Mouse (Mus musculus): ENCODE measurements around the gene Spns3.

Spns3 gene

GRCm38 (mm10) chr11:72550134-72550988 is at the start of gene Spns3:
Gene Spns3 (minus strand): TSS chr11:72550506.
- no peak for DNase-seq (ENCODE audit: low spot score)

GRCm38 (mm10) chr11:72597780-72598179 is 47.5 kb upstream of the Spns3 start:
- no peak for DNase-seq (ENCODE audit: low spot score)

- DNase-seq (ENCODE audit: low spot score) = no peak
These were observed 44.9 kb upstream of the Spns3 start for GRCm38 (mm10) chr11:72595010-72595737.

- DNase-seq (ENCODE audit: low spot score) = no peak
These were observed 37.4 kb upstream of the Spns3 start for GRCm38 (mm10) chr11:72587537-72588233.

- DNase-seq (ENCODE audit: low spot score) = no peak
These were observed 36.3 kb upstream of the Spns3 start for GRCm38 (mm10) chr11:72586570-72586969.

- DNase-seq (ENCODE audit: low spot score) = no peak
These were observed 32.8 kb upstream of the Spns3 start for GRCm38 (mm10) chr11:72583092-72583491.

- no peak for DNase-seq (ENCODE audit: low spot score)
These were observed 32.1 kb upstream of the Spns3 start for GRCm38 (mm10) chr11:72582448-72582705.

GRCm38 (mm10) chr11:72581609-72582447 is 31.5 kb upstream of the Spns3 start:
- no peak for DNase-seq (ENCODE audit: low spot score)

GRCm38 (mm10) chr11:72578471-72578870 is 28.2 kb upstream of the Spns3 start:
- DNase-seq (ENCODE audit: low spot score) = no peak

- DNase-seq (ENCODE audit: low spot score) = no peak
These were observed 26.4 kb upstream of the Spns3 start for GRCm38 (mm10) chr11:72576466-72577351.

- no peak for DNase-seq (ENCODE audit: low spot score)
These were observed 25.8 kb upstream of the Spns3 start for GRCm38 (mm10) chr11:72576111-72576465.

- no peak for DNase-seq (ENCODE audit: low spot score)
These were observed 23.5 kb upstream of the Spns3 start for GRCm38 (mm10) chr11:72573819-72574218.

- DNase-seq (ENCODE audit: low spot score) = peak; percentile 58
These were observed 20.1 kb upstream of the Spns3 start for GRCm38 (mm10) chr11:72570319-72570979.

- DNase-seq (ENCODE audit: low spot score) = no peak
These were observed 19.5 kb upstream of the Spns3 start for GRCm38 (mm10) chr11:72569671-72570318.

- no peak for DNase-seq (ENCODE audit: low spot score)
These were observed 18.7 kb upstream of the Spns3 start for GRCm38 (mm10) chr11:72569051-72569450.

GRCm38 (mm10) chr11:72566816-72567338 is 16.6 kb upstream of the Spns3 start:
- DNase-seq (ENCODE audit: low spot score) = peak; percentile 47

GRCm38 (mm10) chr11:72566304-72566703 is 16.0 kb upstream of the Spns3 start:
- DNase-seq (ENCODE audit: low spot score) = no peak

GRCm38 (mm10) chr11:72564232-72564807 is 14.0 kb upstream of the Spns3 start:
- DNase-seq (ENCODE audit: low spot score) = no peak

- DNase-seq (ENCODE audit: low spot score) = no peak
These were observed 10.4 kb upstream of the Spns3 start for GRCm38 (mm10) chr11:72560661-72561060.
